Mouse (Mus musculus): ENCODE results near the gene Txlnb. TPM values are rescaled to one million over a fixed set of nuclear protein-coding genes. Genes with fewer than 3 reads are reported as not detected.

The Txlnb gene
- polyA plus RNA-seq (2015; fragmentation: Illumina TruSeq; extraction: RNeasy Lipid Tissue Mini Kit (QIAGEN cat#74804); ENCODE audit: insufficient read depth, low replicate concordance): 0.90 TPM

GRCm38 (mm10) chr10:17795767-17796631, at the start of gene Txlnb:
Gene Txlnb, plus strand, starts transcription at chr10:17796226.

Other genes with a start within 250 kb of the Txlnb start
- gene Cited2, start 73.0 kb upstream of the Txlnb start, polyA plus RNA-seq (2015; fragmentation: Illumina TruSeq; extraction: RNeasy Lipid Tissue Mini Kit (QIAGEN cat#74804); ENCODE audit: insufficient read depth, low replicate concordance): 32.6 TPM
- 79.8 TPM for gene Heca, start 151.8 kb downstream of the Txlnb start, polyA plus RNA-seq (2015; fragmentation: Illumina TruSeq; extraction: RNeasy Lipid Tissue Mini Kit (QIAGEN cat#74804); ENCODE audit: insufficient read depth, low replicate concordance)
- gene Abracl, start 227.1 kb downstream of the Txlnb start, polyA plus RNA-seq (2015; fragmentation: Illumina TruSeq; extraction: RNeasy Lipid Tissue Mini Kit (QIAGEN cat#74804); ENCODE audit: insufficient read depth, low replicate concordance): 244 TPM

All from spleen, adult 10 weeks (tissue).